Mouse (Mus musculus): ENCODE measurements around the gene Swap70. TPM values are rescaled to one million over a fixed set of nuclear protein-coding genes. Genes with fewer than 3 reads are reported as not detected.

Gene Swap70
- total and polyA plus RNA-seq, 2 experiments from 2014 or later: 8.5 to 9.1 TPM

- no peak for DNase-seq (ENCODE audit: low spot score)
- H3K9ac ChIP-seq (replicated peaks; ENCODE audit: low read length): no peak overlapping the region
- no peak overlapping the region for H3K4me3 ChIP-seq (ENCODE audit: low read length)
- H3K27ac ChIP-seq: no peak overlapping the region
- H3K9me3 ChIP-seq (ENCODE audit: low read length): no peaks in the 10 kb centered on the region
- H3K27me3 ChIP-seq (ENCODE audit: insufficient read depth, low read length): no peaks in the 10 kb centered on the region
- no peak overlapping the region for H3K4me2 ChIP-seq (ENCODE audit: low read depth, low read length)
- 63% methylated on average over 8 of the region's 8 CpGs for WGBS
- no peaks in the 10 kb centered on the region for H3K36me3 ChIP-seq (ENCODE audit: insufficient read depth, low read length)
- ATAC-seq: peak; percentile 44; the same call in 1 of the 2 replicates
- no peak for TF ChIP-seq CTCF (IDR thresholded peaks at IDR 0.05; ENCODE audit: low read depth)
- 0 out of 2 replicates have a peak, but pooled peaks cover 5% of the 10 kb centered on the region for H3K4me1 ChIP-seq (ENCODE audit: insufficient read depth, low read length)
These were observed 66.1 kb downstream of the Swap70 start for GRCm38 (mm10) chr7:110287476-110288071.

- H3K4me3 ChIP-seq (ENCODE audit: low read length): no peak overlapping the region
- no peak for TF ChIP-seq CTCF (IDR thresholded peaks at IDR 0.05; ENCODE audit: low read depth)
- H3K36me3 ChIP-seq (ENCODE audit: insufficient read depth, low read length): no peaks in the 10 kb centered on the region
- DNase-seq (ENCODE audit: low spot score) (no peak), ATAC-seq (no peak)
- 0 out of 2 replicates have a peak, but pooled peaks cover 5% of the 10 kb centered on the region for H3K4me1 ChIP-seq (ENCODE audit: insufficient read depth, low read length)
- H3K27me3 ChIP-seq (ENCODE audit: insufficient read depth, low read length): no peaks in the 10 kb centered on the region
- H3K9ac ChIP-seq (replicated peaks; ENCODE audit: low read length): no peak overlapping the region
- 90% methylated on average over 4 of the region's 4 CpGs for WGBS
- H3K9me3 ChIP-seq (ENCODE audit: low read length): no peaks in the 10 kb centered on the region
- no peak overlapping the region for H3K4me2 ChIP-seq (ENCODE audit: low read depth, low read length)
- H3K27ac ChIP-seq: no peak overlapping the region
These were observed 66.7 kb downstream of the Swap70 start for GRCm38 (mm10) chr7:110288191-110288604.

GRCm38 (mm10) chr7:110288731-110289191, 67.2 kb downstream of the Swap70 start:
- ATAC-seq: peak; percentile 35; the same call in 1 of the 2 replicates
- no peak for TF ChIP-seq CTCF (IDR thresholded peaks at IDR 0.05; ENCODE audit: low read depth)

GRCm38 (mm10) chr7:110289647-110290046, 68.1 kb downstream of the Swap70 start:
- no peak for ATAC-seq
- H3K9ac ChIP-seq (replicated peaks; ENCODE audit: low read length): no peak overlapping the region
- no peaks in the 10 kb centered on the region for H3K36me3 ChIP-seq (ENCODE audit: insufficient read depth, low read length)
- H3K4me1 ChIP-seq (ENCODE audit: insufficient read depth, low read length): 0 out of 2 replicates have a peak, but pooled peaks cover 5% of the 10 kb centered on the region
- H3K9me3 ChIP-seq (ENCODE audit: low read length): no peaks in the 10 kb centered on the region
- H3K27ac ChIP-seq: no peak overlapping the region
- H3K4me2 ChIP-seq (ENCODE audit: low read depth, low read length): no peak overlapping the region
- no peak overlapping the region for H3K4me3 ChIP-seq (ENCODE audit: low read length)
- H3K27me3 ChIP-seq (ENCODE audit: insufficient read depth, low read length): no peaks in the 10 kb centered on the region
- no peak for TF ChIP-seq CTCF (IDR thresholded peaks at IDR 0.05; ENCODE audit: low read depth)
- no peak for DNase-seq (ENCODE audit: low spot score)
- 68% methylated on average over 4 of the region's 4 CpGs for WGBS

More at GRCm38 (mm10) chr7:110288731-110289191, 67.2 kb downstream of the Swap70 start:
- Histone ChIP-seq H3K4me3 (ENCODE audit: low read length) (no peak overlapping the region), H3K4me1 (ENCODE audit: insufficient read depth, low read length) (0 out of 2 replicates have a peak, but pooled peaks cover 5% of the 10 kb centered on the region), H3K9me3 (ENCODE audit: low read length) (no peaks in the 10 kb centered on the region), H3K9ac (replicated peaks; ENCODE audit: low read length) (no peak overlapping the region), H3K27ac (no peak overlapping the region), H3K27me3 (ENCODE audit: insufficient read depth, low read length) (no peaks in the 10 kb centered on the region), H3K36me3 (ENCODE audit: insufficient read depth, low read length) (no peaks in the 10 kb centered on the region), H3K4me2 (ENCODE audit: low read depth, low read length) (no peak overlapping the region)
- peak; percentile 56 for DNase-seq (ENCODE audit: low spot score)
- WGBS: 48% methylated on average over 6 of the region's 6 CpGs

- peak; percentile 62; the same call in 1 of the 2 replicates for ATAC-seq
- DNase-seq (ENCODE audit: low spot score): peak; percentile 18
- H3K36me3 ChIP-seq (ENCODE audit: insufficient read depth, low read length): no peaks in the 10 kb centered on the region
- no peak overlapping the region for H3K4me3 ChIP-seq (ENCODE audit: low read length)
- no peaks in the 10 kb centered on the region for H3K27me3 ChIP-seq (ENCODE audit: insufficient read depth, low read length)
- TF ChIP-seq CTCF (IDR thresholded peaks at IDR 0.05; ENCODE audit: low read depth): no peak
- WGBS: 29% methylated on average over 17 of the region's 17 CpGs
- H3K4me1 ChIP-seq (ENCODE audit: insufficient read depth, low read length): no peaks in the 10 kb centered on the region
- no peak overlapping the region for H3K4me2 ChIP-seq (ENCODE audit: low read depth, low read length)
- H3K27ac ChIP-seq: peak overlapping the region; percentile 64
- no peaks in the 10 kb centered on the region for H3K9me3 ChIP-seq (ENCODE audit: low read length)
- H3K9ac ChIP-seq (replicated peaks; ENCODE audit: low read length): no peak overlapping the region
These were observed 75.5 kb downstream of the Swap70 start for GRCm38 (mm10) chr7:110296889-110297603.

GRCm38 (mm10) chr7:110297611-110298010, 76.1 kb downstream of the Swap70 start:
- Histone ChIP-seq H3K4me1 (ENCODE audit: insufficient read depth, low read length) (no peaks in the 10 kb centered on the region), H3K27ac (peak overlapping the region; percentile 64), H3K27me3 (ENCODE audit: insufficient read depth, low read length) (no peaks in the 10 kb centered on the region), H3K9ac (replicated peaks; ENCODE audit: low read length) (no peak overlapping the region), H3K9me3 (ENCODE audit: low read length) (no peaks in the 10 kb centered on the region), H3K4me3 (ENCODE audit: low read length) (no peak overlapping the region), H3K36me3 (ENCODE audit: insufficient read depth, low read length) (no peaks in the 10 kb centered on the region), H3K4me2 (ENCODE audit: low read depth, low read length) (no peak overlapping the region)
- no peak for DNase-seq (ENCODE audit: low spot score)
- 49% methylated on average over 4 of the region's 4 CpGs for WGBS
- peak; percentile 35; the same call in 1 of the 2 replicates for ATAC-seq
- no peak for TF ChIP-seq CTCF (IDR thresholded peaks at IDR 0.05; ENCODE audit: low read depth)

All from hindbrain, postnatal 0 days (tissue).